Mouse (Mus musculus): ENCODE data around the gene Fam92b. TPM values are rescaled to one million over a fixed set of nuclear protein-coding genes. Genes with fewer than 3 reads are reported as not detected.

The Fam92b gene
- polyA plus RNA-seq, 1 experiment from 2014 or later = not detected

GRCm38 (mm10) chr8:120151151-120151550, 26.1 kb downstream of the Fam92b start:
- H3K4me3 ChIP-seq = no peak overlapping the region
- H3K36me3 ChIP-seq = peaks cover 53% of the 10 kb centered on the region
- no peak overlapping the region for H3K27ac ChIP-seq (replicated peaks)
- H3K4me2 ChIP-seq = no peak overlapping the region
- 0 out of 2 replicates have a peak, but pooled peaks cover 3% of the 10 kb centered on the region for H3K27me3 ChIP-seq (replicated peaks)
- peaks cover 4% of the 10 kb centered on the region; the same call in 1 of the 2 replicates for H3K4me1 ChIP-seq
- 63% methylated on average over 9 of the region's 9 CpGs for WGBS
- no peak for ATAC-seq (ENCODE audit: extremely low read depth, insufficient number of reproducible peaks, low FRiP score, low TSS enrichment)
- no peak overlapping the region for H3K9ac ChIP-seq
- no peaks in the 10 kb centered on the region for H3K9me3 ChIP-seq

GRCm38 (mm10) chr8:120150028-120150427, 27.2 kb downstream of the Fam92b start:
- H3K4me1 ChIP-seq = peaks cover 8% of the 10 kb centered on the region
- no peak for ATAC-seq (ENCODE audit: extremely low read depth, insufficient number of reproducible peaks, low FRiP score, low TSS enrichment)
- WGBS = 71% methylated on average over 12 of the region's 12 CpGs
- no peak overlapping the region for H3K27ac ChIP-seq (replicated peaks)
- H3K9me3 ChIP-seq = no peaks in the 10 kb centered on the region
- H3K36me3 ChIP-seq = peaks cover 56% of the 10 kb centered on the region
- no peak overlapping the region for H3K4me2 ChIP-seq
- 0 out of 2 replicates have a peak, but pooled peaks cover 3% of the 10 kb centered on the region for H3K27me3 ChIP-seq (replicated peaks)
- no peak overlapping the region for H3K9ac ChIP-seq
- H3K4me3 ChIP-seq = no peak overlapping the region

- H3K4me3 ChIP-seq = no peak overlapping the region
- WGBS = 79% methylated on average over 1 of the region's 1 CpGs
- peaks cover 29% of the 10 kb centered on the region for H3K4me1 ChIP-seq
- no peak for ATAC-seq (ENCODE audit: extremely low read depth, insufficient number of reproducible peaks, low FRiP score, low TSS enrichment)
- H3K36me3 ChIP-seq = peaks cover 35% of the 10 kb centered on the region
- H3K27me3 ChIP-seq (replicated peaks) = 0 out of 2 replicates have a peak, but pooled peaks cover 3% of the 10 kb centered on the region
- H3K9ac ChIP-seq = no peak overlapping the region
- H3K9me3 ChIP-seq = no peaks in the 10 kb centered on the region
- no peak overlapping the region for H3K27ac ChIP-seq (replicated peaks)
- no peak overlapping the region for H3K4me2 ChIP-seq
Observed at GRCm38 (mm10) chr8:120146051-120146450, 31.2 kb downstream of the Fam92b start.

- no peak overlapping the region for H3K9ac ChIP-seq
- peaks cover 42% of the 10 kb centered on the region for H3K4me1 ChIP-seq
- peaks cover 27% of the 10 kb centered on the region for H3K36me3 ChIP-seq
- WGBS = 42% methylated on average over 12 of the region's 12 CpGs
- H3K27ac ChIP-seq (replicated peaks) = no peak overlapping the region
- ATAC-seq (ENCODE audit: extremely low read depth, insufficient number of reproducible peaks, low FRiP score, low TSS enrichment) = no peak
- H3K4me3 ChIP-seq = no peak overlapping the region
- no peak overlapping the region for H3K4me2 ChIP-seq
- no peaks in the 10 kb centered on the region for H3K9me3 ChIP-seq
- 0 out of 2 replicates have a peak, but pooled peaks cover under 1% of the 10 kb centered on the region for H3K27me3 ChIP-seq (replicated peaks)
Observed at GRCm38 (mm10) chr8:120144652-120145301, 32.5 kb downstream of the Fam92b start.

GRCm38 (mm10) chr8:120143911-120144651, 33.2 kb downstream of the Fam92b start:
- Histone ChIP-seq H3K27me3 (replicated peaks) (no peaks in the 10 kb centered on the region), H3K9ac (no peak overlapping the region), H3K4me2 (no peak overlapping the region), H3K27ac (replicated peaks) (no peak overlapping the region), H3K9me3 (no peaks in the 10 kb centered on the region), H3K36me3 (peaks cover 22% of the 10 kb centered on the region), H3K4me3 (no peak overlapping the region), H3K4me1 (peaks cover 49% of the 10 kb centered on the region)
- ATAC-seq (ENCODE audit: extremely low read depth, insufficient number of reproducible peaks, low FRiP score, low TSS enrichment) = no peak
- 51% methylated on average over 15 of the region's 15 CpGs for WGBS

- H3K4me1 ChIP-seq = peaks cover 64% of the 10 kb centered on the region
- no peak overlapping the region for H3K4me2 ChIP-seq
- H3K4me3 ChIP-seq = no peak overlapping the region
- no peaks in the 10 kb centered on the region for H3K9me3 ChIP-seq
- H3K36me3 ChIP-seq = peaks cover 4% of the 10 kb centered on the region
- H3K27me3 ChIP-seq (replicated peaks) = no peaks in the 10 kb centered on the region
- WGBS = 39% methylated on average over 3 of the region's 3 CpGs
- peak overlapping the region; percentile 77 for H3K27ac ChIP-seq (replicated peaks)
- no peak for ATAC-seq (ENCODE audit: extremely low read depth, insufficient number of reproducible peaks, low FRiP score, low TSS enrichment)
- H3K9ac ChIP-seq = peak overlapping the region; percentile 66
Observed at GRCm38 (mm10) chr8:120140769-120141168, 36.5 kb downstream of the Fam92b start.

- ATAC-seq (ENCODE audit: extremely low read depth, insufficient number of reproducible peaks, low FRiP score, low TSS enrichment) = no peak
- Histone ChIP-seq H3K9me3 (no peaks in the 10 kb centered on the region), H3K4me2 (no peak overlapping the region), H3K27me3 (replicated peaks) (no peaks in the 10 kb centered on the region), H3K9ac (no peak overlapping the region), H3K4me1 (peaks cover 50% of the 10 kb centered on the region), H3K4me3 (no peak overlapping the region), H3K36me3 (no peaks in the 10 kb centered on the region), H3K27ac (replicated peaks) (no peak overlapping the region)
- 84% methylated on average over 2 of the region's 2 CpGs for WGBS
Observed at GRCm38 (mm10) chr8:120138958-120139357, 38.3 kb downstream of the Fam92b start.

- Histone ChIP-seq H3K9me3 (no peaks in the 10 kb centered on the region), H3K4me2 (no peak overlapping the region), H3K4me1 (peaks cover 44% of the 10 kb centered on the region), H3K36me3 (0 out of 2 replicates have a peak, but pooled peaks cover 2% of the 10 kb centered on the region), H3K27me3 (replicated peaks) (no peaks in the 10 kb centered on the region), H3K27ac (replicated peaks) (no peak overlapping the region), H3K9ac (no peak overlapping the region), H3K4me3 (no peak overlapping the region)
- no peak for ATAC-seq (ENCODE audit: extremely low read depth, insufficient number of reproducible peaks, low FRiP score, low TSS enrichment)
- 52% methylated on average over 7 of the region's 7 CpGs for WGBS
Observed at GRCm38 (mm10) chr8:120136618-120137017, 40.6 kb downstream of the Fam92b start.

- Histone ChIP-seq H3K4me3 (no peak overlapping the region), H3K9ac (no peak overlapping the region), H3K4me2 (no peak overlapping the region), H3K27me3 (replicated peaks) (no peaks in the 10 kb centered on the region), H3K4me1 (peaks cover 38% of the 10 kb centered on the region), H3K36me3 (0 out of 2 replicates have a peak, but pooled peaks cover 2% of the 10 kb centered on the region), H3K27ac (replicated peaks) (no peak overlapping the region), H3K9me3 (no peaks in the 10 kb centered on the region)
- ATAC-seq (ENCODE audit: extremely low read depth, insufficient number of reproducible peaks, low FRiP score, low TSS enrichment) = no peak
- 85% methylated on average over 7 of the region's 7 CpGs for WGBS
Observed at GRCm38 (mm10) chr8:120135687-120136086, 41.6 kb downstream of the Fam92b start.

- H3K9ac ChIP-seq = no peak overlapping the region
- H3K36me3 ChIP-seq = 0 out of 2 replicates have a peak, but pooled peaks cover 6% of the 10 kb centered on the region
- H3K4me1 ChIP-seq = peaks cover 38% of the 10 kb centered on the region
- WGBS = 70% methylated on average over 7 of the region's 7 CpGs
- no peaks in the 10 kb centered on the region for H3K9me3 ChIP-seq
- no peak overlapping the region for H3K4me2 ChIP-seq
- no peaks in the 10 kb centered on the region for H3K27me3 ChIP-seq (replicated peaks)
- H3K4me3 ChIP-seq = no peak overlapping the region
- no peak for ATAC-seq (ENCODE audit: extremely low read depth, insufficient number of reproducible peaks, low FRiP score, low TSS enrichment)
- H3K27ac ChIP-seq (replicated peaks) = no peak overlapping the region
Observed at GRCm38 (mm10) chr8:120133169-120133568, 44.1 kb downstream of the Fam92b start.

- Histone ChIP-seq H3K27ac (replicated peaks) (no peak overlapping the region), H3K9ac (no peak overlapping the region; the same call in 1 of the 2 replicates), H3K4me1 (peaks cover 46% of the 10 kb centered on the region), H3K9me3 (no peaks in the 10 kb centered on the region), H3K4me2 (no peak overlapping the region), H3K36me3 (0 out of 2 replicates have a peak, but pooled peaks cover 6% of the 10 kb centered on the region), H3K27me3 (replicated peaks) (no peaks in the 10 kb centered on the region), H3K4me3 (no peak overlapping the region)
- 74% methylated on average over 8 of the region's 8 CpGs for WGBS
- no peak for ATAC-seq (ENCODE audit: extremely low read depth, insufficient number of reproducible peaks, low FRiP score, low TSS enrichment)
Observed at GRCm38 (mm10) chr8:120131158-120131557, 46.1 kb downstream of the Fam92b start.

All from heart, embryonic 13.5 days (tissue).